Mouse (Mus musculus) kidney, adult 2 months (tissue): ENCODE data around the gene Dll3.

Experiments
- CTCF ChIP-seq: fragments of 200-500 bp; conservative IDR thresholded peaks from 2 replicates; pipeline ENCODE4 v1.5.1; 2011; ENCODE audit warnings: low read depth, mild to moderate bottlenecking, control low read depth, low read length, moderate library complexity, mixed read lengths; ENCODE audit not compliant: insufficient read depth, insufficient read length
- POLR2A ChIP-seq: fragments of 200-500 bp; IDR thresholded peaks from one replicate; pipeline ENCODE4 v1.6.1; 2011; ENCODE audit warnings: low read depth, low read length, control low read depth

- no peak for TF ChIP-seq CTCF
- no peak for TF ChIP-seq POLR2A
Measured at GRCm38 (mm10) chr7:28306216-28306615, 4.2 kb upstream of the Dll3 start.
